Mouse (Mus musculus) right cerebral cortex, postnatal 4 days (tissue): Measurements from ENCODE around the gene Rnf31.

Source experiments
- DNase-seq: peaks from one replicate; pipeline ENCODE4 v3.0.0-alpha.2; 2022

Gene Rnf31

DNA sequence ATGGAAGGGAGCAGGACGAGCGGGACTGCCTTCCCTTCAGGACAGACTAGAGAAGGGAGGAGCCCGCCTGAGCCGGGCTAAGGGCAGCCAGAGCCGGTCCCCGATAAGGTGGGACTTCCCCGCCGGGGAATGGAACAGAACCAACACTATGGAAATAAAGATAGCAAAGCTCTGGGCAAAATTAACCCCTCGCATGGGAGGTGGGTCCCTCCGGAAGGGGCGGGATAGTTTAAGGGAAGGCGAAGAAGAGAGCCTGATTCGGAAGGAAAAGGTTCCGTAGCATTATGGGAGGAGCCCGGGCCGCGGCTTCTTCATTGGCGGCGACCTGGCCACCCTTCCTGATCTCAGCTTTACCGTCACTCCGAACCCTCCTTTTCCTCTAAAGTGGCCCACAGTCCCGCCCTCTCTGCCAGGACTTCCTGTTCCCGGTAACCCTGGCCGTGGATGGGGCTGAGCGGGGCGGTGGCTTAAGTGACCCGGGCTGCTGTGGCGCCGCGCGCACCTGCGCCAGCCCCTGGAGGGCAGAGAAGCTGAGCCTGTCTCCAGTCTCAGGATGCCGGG lies at the start of gene Rnf31:
TSS of gene Rnf31 (plus strand) at position 378 of the 561 bp plus-strand sequence.
- DNase-seq, result peak; percentile 85

DNA sequence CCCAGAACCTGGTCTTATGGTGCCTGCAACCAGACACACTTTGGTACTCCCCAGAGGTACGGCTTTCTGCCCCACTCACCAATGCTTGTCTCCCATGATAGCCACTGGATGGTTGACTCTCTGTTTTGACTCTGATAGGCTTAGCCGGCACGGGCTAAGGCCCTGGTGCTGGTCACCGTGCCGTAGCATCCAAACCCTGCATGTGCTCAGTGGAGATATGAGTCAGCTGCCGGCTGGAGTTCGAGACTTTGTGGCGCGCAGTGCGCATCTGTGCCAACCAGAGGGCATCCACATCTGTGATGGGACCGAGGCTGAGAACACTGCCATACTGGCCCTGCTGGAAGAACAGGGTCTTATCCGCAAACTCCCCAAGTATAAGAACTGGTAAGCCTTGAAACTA lies 49.2 kb upstream of the Rnf31 start:
- DNase-seq, result no peak

DNA sequence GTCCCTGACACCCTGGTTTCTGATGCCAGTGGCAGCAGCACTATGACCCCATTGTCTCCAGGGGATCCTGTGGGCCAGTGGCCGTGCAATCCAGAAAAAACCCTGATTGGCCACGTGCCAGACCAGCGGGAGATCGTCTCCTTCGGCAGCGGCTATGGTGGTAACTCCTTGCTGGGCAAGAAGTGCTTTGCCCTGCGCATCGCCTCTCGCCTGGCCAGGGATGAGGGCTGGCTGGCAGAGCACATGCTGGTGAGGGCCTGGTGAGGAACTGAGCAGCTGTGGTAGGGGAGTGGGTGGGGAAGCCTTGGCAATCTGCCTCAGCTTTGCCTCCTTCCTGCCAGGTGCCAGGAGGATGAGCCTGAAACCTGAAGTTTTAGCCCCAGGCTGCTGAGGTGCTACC lies 47.2 kb upstream of the Rnf31 start:
- peak; percentile 31 for DNase-seq

DNA sequence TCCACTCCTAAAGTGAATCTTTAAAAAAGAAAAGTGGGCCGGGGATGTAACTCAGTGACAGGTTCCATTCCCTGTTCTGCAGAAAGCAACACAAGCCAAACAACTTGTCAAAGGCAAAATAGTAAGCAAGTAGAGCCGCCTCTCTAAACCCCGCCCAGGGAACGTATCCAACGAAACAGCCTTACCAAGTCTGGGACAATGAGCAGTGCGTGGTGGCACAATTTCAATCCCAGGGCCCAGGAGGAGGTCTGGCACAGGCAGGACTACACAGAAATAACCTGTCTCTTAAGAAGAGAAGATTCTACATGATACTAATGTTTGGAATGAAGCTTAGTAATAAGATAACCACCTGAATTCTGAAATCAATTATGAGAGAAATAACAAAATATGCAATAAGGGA lies 41.3 kb upstream of the Rnf31 start:
- DNase-seq, result no peak

DNA sequence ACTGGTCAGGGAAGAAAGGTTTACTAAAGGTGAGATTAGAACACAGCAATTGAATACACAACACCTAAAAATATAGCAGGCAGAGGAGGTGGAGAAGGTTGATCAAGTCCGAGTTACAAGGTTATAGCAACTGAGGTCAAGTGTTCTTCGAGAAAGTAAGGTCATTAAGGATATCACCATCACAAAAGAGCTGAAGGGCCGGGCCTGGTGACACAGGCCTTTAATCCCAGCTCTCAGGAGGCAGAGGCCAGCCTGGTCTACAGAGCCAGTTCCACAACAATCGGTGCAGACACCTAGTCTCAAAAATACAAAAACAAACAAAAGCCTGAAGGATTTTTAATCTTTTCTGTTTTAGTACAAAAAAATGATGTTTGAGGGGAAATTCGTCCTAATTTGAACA lies 40.2 kb upstream of the Rnf31 start:
- DNase-seq, result no peak

DNA sequence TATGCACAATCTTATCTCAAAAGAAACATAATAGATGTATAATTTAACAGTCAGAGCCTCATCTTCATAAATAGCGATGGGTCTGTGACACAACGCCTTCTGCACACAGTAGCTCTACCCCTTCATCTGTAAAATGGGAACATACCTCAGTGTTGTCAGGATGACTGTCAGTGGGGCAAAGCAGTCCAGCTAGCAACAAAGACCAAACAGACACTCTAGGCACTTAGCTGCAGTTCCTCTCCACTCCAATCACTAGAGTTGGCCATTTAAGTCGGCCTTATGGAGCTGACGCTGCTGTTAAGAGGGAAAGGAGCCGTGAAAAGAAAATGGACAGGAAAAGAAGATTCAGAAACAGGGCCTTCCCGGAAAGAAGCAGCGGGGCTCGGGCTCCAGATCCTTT lies 39.7 kb upstream of the Rnf31 start:
- no peak for DNase-seq

DNA sequence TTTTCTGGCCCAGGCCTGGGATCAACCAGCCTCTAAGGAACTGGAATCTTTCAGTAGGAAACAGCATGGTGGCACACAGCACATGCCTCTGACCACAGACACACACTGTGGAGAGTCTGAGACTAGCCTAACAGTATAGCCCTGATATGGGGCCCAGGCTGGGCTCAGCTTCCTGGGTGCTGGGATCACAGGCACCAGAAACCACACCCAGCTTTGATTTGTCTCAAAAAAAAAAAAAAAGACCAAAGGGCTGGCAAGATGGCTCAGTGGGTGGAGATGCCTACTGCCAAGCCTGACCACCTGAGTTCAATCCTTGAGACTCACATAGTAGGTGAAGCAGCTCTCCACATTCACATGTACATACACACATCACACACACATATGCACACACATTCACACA lies 36.9 kb upstream of the Rnf31 start:
- DNase-seq, result no peak

DNA sequence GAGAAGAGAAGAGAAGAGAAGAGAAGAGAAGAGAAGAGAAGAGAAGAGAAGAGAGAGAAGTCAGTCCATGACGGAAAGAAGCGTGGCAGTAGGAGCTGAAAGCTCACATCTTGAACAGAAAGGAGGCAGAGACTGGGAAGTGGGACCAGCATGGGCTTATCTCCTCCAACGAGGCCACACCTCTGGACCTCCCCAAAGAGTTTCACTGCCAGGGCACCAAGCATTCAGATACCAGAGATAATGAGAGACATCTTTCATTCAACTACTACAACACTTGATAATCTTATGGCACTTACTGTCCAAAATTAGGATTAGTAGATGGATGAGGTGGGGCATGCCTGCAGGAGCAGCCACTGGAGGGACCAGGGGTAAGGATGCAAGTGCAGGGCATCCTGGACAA lies 35.7 kb upstream of the Rnf31 start:
- DNase-seq, result no peak

DNA sequence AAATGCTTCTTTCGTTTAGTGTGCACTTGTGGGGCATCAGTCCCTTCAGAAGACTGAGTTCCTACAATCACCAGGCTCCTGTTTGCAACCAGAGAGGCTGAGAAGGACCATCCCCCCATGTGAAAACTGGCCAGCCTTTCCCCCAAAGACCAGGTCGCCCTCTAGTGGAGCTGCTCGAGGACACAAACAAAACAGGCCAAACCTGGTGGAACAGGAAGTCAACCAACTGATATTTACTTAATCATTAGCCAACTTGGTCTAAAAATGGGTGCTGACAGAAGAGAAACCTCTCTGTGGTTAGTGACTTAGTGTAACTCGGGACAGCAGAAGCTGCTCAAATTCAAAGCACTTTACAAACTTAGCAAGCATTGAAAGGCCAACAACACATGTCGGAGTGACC lies 34.5 kb upstream of the Rnf31 start:
- peak; percentile 74 for DNase-seq

DNA sequence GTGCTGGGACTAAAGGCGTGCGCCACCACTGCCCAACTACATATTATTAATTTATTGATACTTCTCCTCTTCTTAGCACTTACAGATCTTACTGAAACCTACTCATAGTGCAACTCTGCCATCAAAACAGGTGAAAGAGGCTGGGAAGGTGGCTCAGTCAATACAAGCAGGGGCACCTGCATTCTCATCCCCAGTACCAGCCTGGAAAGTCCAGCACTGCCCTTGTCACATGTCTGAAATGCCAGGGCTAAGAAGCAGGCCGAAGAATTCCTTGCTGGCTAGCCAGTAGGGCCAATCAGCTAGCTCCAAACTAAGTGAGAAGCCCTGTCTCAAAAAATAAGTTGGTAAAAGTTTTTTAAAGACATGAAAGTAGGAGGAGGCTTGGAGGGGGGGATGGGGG lies 33.9 kb upstream of the Rnf31 start:
- no peak for DNase-seq

DNA sequence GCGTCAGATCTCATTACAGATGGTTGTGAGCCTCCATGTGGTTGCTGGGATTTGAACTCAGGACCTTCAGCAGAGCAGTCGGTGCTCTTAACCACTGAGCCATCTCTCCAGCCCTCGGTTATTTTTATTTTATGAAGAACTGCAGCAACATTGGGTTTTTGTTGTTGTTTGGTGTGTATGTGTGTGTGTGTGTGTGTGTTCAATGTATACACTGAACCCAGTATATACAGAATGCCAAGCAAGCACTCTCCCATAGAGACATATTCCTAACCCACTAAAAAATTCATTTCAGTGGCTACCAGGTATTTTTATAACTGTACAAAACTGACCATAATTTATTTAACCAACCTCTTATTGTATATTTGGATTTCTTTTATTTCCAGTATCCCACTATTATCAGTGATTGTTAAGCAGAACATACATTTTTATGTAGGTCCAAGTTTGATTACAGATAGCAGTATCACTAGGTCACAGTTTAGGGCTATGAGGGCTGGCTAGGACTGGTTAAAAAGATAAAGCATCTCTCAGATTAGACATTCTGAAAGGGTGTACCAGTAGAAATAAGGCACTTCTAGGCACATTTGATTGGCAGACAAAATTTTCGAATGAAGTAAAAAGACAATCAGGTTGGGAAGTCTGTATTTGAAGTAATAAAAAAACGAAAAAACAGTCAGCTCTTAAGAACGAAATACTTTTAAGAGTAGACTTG lies 32.6 kb upstream of the Rnf31 start:
- no peak for DNase-seq

DNA sequence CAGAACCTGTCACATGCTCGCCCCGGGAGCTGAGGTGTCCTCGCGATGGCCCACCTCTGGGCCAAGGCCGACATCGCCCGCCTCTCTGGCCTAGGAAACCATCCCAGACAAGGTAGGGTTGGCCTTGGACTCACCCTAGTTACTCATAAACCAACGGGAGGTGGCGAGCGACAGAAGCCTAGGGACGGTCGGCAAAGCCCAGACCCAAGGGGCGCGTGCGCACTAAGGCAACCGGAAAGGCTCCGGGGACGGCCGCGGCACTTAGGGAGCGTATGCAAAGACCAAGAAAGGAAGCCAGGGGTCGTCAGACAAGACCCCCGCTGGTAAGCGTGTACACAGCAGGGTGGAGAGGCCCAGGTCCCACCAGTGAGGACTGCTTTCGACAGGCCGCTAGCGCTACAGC lies 31.7 kb upstream of the Rnf31 start, which contains the start of gene Dcaf11:
TSS of gene Dcaf11 (plus strand) at position 208 of the 403 bp plus-strand sequence.
- peak; percentile 88 for DNase-seq

DNA sequence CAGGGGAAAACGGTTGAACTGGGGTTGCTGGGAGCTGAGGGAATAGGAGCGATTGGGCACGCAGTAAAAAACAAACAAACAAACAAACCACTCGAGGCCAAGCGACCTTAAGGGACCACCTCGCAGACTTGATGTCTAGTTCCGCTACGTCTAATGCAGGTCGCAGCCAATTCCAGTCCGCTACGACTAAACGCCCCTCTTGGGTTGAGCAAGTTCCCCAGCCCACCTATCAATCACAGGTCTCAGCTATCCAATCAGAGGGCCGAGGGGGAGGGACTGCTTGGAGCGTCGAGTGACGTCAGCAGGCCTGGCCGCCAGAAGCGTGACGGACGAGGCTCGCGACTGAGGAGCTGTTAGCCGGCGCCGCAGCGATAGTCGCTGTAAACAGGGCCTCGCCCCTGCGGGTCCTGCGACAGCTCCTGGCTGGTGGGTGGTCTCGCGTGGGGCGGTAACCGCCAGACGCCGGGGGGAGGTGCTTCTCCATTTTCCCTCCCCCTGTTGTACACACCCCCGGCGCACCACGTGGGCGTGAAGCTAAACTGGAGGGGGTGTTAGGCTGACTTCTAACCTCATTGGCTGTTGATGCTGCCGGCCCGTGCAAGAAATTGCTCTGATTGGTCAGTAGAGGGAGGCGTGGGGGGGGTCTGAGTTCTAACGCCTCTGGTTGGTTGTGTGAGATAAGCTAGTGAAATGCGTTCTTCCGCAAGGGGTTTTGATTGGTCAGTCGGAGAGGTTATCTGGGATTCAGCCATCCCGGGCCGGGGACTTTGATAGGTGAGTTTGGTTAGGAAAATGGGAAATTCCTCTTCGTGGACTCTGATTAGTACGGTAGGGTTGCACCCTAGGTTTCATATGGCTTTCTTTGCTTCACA lies 31.1 kb upstream of the Rnf31 start, which contains the start of gene A730061H03Rik:
TSS of gene A730061H03Rik (minus strand) at position 205 of the 872 bp plus-strand sequence.
- peak; percentile 96 for DNase-seq

DNA sequence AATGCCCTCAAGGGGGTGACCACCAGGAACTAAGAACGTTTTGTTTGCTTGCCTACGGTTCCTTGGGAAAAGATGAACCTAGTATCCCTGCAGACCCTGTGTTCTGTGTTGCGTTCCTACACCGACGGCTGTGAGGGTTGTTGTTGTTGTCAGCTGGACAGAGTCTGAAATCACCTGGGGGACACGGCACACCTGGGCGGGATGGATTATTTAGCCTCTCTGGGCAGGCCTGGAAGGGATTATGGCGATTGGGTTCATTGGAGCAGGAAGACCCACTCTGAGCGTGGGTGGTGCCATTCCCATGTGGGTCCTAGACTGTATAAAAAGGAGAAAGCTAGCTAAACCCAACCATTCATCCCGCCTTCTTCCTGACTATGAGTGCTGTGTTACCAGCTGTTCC lies 29.6 kb upstream of the Rnf31 start:
- DNase-seq, result no peak

DNA sequence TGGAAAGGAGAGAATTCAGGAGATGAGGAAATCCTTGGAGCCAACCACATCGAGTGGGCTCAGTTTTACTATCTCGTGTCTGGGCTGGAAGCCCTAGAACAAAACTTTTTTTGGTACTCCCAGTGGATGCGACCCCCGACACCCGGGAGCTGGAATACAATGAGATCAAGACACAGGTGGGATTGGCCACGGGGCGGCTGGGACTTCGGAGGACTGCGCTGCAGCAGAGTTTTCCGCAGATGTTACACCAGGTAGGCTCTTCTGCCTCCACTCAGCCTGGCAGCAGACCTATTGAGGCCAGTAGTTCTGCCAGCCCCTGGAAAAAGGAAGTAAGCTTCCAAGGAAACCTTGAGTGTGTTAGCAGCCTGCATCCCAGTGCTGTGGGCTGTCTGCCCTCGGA lies 28.3 kb upstream of the Rnf31 start:
- no peak for DNase-seq

DNA sequence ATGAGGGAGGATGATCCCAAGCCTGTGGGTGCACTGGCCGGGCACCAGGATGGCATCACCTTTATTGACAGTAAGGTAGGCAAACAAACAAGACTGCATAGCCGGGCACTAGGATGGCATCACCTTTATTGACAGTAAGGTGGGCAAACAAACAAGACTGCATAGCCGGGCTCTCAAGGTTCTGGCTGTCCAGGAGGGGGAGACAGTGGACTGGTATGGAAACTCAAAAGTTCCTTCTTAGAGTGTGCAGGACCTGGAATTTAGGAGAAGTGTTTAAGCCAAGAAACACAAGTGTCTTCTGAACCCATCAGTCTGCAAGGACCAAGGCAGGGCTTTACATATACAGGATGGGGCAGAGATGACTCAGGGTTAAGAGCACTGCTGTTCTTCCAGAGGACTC lies 25.8 kb upstream of the Rnf31 start:
- DNase-seq, result no peak

DNA sequence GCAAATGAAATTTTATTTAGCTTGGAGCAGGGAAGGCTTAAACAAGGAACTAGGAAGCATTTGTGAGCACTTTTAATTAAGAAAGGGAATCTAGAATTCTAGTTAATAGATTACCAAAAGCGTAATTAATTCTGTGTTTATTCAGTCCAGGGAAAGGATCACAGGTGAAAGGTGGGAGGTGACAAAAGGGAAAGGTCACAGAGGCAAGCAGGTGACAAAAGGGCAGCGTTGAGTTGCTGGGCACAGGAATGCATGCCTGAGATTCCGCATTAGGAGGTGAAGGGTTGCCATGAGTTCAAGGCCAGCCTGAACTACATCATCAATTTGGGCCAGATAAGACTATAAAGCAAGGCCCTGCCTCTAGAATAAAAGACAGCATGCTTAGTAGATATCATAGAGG lies 24.0 kb upstream of the Rnf31 start:
- no peak for DNase-seq

DNA sequence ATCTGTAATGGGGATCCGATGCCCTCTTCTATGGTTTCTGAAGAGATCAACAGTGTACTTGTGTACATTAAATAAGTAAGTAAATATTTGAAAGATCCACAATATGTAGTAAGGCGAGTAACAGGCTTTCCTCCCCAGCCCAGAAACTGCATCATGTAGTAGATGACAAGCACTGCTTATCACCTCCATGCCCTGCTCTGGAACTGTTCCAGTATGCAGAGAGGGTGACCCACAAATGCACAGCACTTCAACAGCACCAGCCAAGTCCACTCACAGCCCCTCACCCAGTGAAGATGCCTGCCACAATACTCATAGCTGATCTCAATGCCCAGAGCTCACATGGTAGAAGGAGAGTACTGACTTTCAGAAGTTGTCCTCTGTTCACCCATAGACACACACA lies 20.9 kb upstream of the Rnf31 start:
- no peak for DNase-seq

DNA sequence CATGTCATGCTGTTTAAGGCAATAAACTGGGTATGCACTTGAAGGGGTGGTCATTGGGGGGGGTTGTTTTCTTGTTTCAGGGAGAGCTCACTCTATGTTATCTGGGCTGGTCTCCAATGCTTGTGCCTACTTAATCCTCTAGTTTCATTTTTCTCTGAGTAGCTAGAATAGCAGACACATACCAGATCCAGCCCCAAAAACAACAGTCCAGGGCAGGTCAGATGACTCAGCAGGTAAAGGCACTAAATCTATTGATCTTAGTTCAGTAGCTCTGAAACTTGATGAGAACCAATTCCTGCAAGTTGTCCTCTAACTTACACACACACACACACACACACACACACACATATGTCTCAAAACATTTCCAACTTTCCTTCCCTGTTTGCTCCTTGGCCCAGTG lies 19.7 kb upstream of the Rnf31 start:
- no peak for DNase-seq

DNA sequence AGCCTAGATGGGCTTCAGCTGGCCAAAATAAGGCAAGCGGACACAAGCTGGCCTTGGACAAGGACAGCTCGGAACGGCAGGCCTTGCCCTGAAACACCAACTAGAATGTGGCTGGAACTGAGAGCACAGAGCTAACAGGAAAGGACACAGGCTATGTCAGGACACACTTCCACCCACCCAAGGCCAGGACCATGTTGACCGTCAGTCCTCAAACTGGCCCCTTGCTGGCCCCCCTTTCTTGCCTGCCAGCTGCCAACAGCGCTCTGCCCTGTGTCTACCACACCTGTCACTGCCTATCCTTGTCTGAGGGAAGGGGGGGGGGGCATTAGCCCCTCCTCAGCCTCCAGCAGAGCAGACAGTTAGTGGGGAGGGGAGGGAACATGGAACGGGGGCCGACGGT lies 16.2 kb upstream of the Rnf31 start, which contains the start of gene Fitm1:
TSS of gene Fitm1 (plus strand) at position 316 of the 400 bp plus-strand sequence.
- no peak for DNase-seq

DNA sequence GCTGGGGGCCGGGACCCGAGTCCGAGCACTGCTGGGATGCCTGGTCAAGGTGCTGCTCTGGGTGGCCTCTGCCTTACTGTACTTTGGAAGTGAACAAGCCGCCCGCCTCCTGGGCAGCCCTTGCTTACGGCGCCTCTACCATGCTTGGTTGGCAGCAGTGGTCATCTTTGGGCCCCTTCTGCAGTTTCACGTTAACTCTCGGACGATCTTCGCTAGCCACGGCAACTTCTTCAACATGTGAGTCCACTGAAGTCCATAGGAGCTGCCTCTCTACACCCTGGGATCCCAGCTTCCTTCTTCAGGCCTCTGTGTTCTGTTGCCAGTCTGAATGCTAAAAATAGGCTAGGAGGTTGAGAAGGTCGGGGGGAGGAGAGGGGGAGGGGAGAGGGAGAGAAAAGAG lies 15.8 kb upstream of the Rnf31 start:
- no peak for DNase-seq

DNA sequence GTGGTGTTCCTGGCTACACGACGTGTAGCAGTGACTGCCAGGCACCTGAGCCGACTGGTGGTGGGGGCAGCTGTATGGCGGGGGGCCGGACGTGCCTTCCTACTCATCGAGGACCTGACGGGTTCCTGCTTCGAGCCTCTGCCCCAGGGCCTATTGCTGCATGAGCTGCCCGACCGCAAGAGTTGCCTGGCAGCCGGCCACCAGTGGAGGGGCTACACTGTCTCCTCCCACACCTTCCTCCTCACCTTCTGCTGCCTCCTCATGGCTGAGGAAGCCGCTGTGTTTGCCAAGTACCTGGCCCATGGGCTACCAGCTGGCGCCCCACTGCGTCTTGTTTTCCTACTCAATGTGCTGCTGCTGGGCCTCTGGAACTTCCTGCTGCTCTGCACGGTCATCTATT lies 15.1 kb upstream of the Rnf31 start:
- DNase-seq, result no peak

DNA sequence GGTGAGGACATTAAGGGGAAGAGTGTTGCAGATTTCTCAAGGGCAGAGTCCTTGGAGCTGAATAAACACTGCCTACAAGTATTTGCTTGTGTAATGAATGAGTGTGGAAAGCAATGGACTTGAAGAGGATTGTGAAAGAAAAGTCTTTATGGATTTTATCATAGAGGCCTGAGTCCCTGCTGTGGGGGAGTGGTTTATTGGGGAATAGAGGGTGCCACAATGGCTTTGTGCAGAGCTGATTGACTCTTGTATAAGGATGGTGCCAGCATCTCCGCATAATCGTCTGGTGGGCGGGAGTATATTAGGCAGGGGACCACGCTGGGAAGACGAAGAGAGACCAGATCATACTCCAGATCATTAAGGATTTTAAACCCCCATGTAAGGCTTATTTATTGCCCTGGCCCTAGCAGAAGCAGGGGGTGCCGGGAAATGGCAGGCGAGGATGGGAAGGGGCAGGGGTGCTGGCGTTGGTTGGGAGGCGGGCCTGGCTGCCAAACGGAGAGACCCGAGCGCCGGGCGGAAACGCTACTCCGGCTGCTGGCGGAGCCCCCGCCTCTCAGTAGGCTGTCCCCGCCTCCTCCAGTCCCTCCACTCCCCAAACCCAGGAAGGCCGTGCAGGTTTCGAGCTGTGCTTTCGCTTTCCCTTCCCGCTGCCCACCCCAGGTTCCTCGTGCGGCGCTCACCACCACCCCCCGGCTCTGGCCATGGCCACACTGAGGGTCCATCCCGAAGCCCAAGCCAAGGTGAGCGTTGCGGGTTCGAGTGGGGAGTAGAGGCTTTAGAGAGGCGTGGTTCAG lies 13.4 kb upstream of the Rnf31 start, which contains the start of gene Psme1:
TSS of gene Psme1 (plus strand) at position 253 of the 797 bp plus-strand sequence.
- peak; percentile 82 for DNase-seq
